Mouse (Mus musculus) kidney, postnatal 25 days (tissue): ENCODE data around the gene Adamts12.

Experiments used
- DNase-seq, 2 experiments: peaks; one replicate each; pipeline ENCODE4 v3.0.0; 2021; ENCODE audit warnings: mixed read lengths in 2 of 2

The Adamts12 gene

GRCm38 (mm10) chr15:11297960-11298359, 233.4 kb downstream of the Adamts12 start:
- no peak for DNase-seq

DNA sequence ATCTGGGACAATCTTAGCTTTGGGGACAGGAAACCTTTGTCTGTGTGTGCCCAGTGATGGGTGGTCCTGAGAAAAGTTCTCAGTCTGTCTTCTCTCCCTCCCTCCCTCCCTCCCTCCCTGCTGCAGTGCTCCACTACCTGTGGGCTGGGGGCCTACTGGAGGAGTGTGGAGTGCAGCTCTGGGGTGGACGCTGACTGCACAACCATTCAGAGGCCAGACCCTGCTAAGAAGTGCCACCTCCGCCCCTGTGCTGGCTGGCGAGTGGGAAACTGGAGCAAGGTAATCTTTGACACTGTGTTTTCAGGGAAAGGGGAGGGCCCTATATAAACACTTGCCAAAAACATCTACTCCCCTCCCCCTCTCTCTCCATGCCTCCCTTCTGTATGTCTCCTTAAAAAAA, 252.5 kb downstream of the Adamts12 start:
- no peak for DNase-seq

DNA sequence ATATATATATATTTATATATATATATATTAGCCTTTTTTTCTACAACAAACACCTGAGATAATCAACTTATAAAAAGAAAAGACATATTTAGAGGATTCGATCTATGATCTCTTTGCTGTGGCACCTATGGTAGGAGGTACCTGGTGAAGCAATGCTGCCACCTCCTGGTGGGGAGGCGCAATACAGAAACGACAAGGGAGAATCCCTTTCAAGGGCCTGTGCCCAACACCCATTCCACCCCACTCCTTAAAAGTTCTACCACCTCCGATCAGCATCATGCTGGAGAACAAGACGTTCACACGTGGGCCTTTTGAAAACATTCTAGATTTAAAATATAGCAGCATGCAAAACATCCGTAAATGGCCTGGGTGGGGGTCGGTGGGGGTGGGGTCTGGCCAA, 255.9 kb downstream of the Adamts12 start:
- DNase-seq = peak; percentile 64 to 78

DNA sequence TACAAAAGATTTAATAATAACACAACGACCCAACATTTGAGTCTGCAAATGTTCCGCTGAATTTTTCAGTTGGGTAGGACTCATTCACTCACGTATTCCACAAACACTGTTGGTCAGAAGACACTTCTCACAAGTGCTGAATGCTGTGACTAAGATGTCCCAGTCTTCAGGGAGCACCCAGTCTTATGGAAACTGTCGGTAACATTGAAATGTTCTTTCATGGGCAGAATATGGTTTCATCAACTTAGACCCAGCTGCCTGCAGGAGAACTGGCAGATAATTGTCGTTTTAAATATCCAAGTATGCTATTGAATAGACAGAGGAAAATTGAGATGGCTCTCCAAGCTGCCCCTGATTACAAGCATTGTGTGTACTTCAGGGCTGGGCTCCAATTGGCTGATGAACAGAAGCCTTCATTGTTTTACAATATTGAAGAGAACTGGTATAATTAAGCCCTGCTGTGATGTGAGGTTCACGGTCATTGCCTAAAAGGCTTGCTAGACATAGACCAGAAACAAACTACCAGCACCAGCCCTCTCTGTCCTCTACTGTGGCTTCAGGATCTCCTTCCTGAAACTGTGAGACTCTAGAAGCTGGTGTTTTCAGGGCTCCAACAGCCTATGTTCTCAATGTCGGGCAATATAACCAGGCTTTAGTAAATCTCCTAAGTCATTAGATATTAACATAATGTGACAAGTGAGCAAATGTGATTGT, 275.0 kb downstream of the Adamts12 start:
- no peak for DNase-seq

- DNase-seq = no peak
Measured at GRCm38 (mm10) chr15:11355865-11356264, 291.3 kb downstream of the Adamts12 start.

- peak; percentile 18 to 37 for DNase-seq
Measured at GRCm38 (mm10) chr15:11357501-11357900, 292.9 kb downstream of the Adamts12 start.

DNA sequence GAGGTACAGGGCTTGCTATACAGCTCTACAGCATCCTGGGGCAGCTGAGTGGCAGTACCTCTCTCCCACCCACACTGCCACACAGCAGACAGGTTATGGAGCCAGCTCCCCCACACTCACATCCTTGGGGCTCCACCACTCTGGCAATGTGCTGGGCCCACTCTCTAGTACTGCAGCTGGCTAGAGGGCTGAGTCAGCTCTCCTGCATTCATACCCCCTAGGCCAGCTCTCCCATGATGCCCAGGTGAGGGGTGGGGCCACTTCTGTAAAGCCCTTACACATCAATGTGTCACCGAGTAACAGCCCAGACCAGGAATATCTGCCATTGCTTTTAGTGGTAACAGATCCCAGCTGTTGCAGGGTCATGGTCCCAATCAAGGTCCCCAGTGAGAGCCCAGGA, 296.3 kb downstream of the Adamts12 start:
- no peak for DNase-seq

DNA sequence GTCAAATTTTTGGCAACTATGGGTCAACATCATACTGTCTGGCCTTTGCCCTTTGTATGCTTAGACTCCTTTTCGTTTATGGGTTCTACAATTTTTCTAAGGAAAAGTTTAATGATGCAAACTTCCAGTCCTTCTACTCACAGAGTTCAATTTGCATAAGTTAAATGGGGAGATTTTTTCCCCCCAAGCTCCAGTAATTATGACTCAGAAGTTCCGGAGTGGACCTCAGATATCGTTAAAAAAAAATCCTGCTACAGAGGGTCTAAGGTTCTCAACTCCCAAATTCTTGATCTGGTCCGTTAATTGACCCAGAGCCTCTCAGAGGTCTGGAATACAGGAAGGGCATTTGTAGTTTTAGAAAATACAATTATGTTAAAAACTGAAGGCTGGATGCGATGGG, 297.2 kb downstream of the Adamts12 start:
- no peak for DNase-seq

GRCm38 (mm10) chr15:11364112-11364511, 299.5 kb downstream of the Adamts12 start:
- no peak for DNase-seq

DNA sequence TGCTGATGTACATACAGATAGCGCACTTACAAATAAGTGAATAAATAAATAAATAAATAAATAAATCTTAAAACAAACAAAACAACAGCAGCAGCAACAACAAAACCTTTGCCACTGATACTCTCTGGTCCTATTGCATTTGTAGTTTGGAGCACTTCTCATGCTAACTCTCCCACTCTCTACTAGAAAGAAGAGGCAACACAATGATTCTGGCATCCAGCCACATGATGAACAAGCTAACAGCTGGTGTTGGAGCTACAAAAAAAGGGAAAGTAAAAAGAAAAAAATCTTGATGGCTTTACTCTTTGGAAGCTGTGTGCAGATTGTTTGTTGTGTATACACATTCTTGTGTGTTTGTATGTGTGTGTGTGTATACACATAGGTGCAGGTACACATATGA, 300.2 kb downstream of the Adamts12 start:
- DNase-seq = peak in 1 of 2 experiments; percentile 16

DNA sequence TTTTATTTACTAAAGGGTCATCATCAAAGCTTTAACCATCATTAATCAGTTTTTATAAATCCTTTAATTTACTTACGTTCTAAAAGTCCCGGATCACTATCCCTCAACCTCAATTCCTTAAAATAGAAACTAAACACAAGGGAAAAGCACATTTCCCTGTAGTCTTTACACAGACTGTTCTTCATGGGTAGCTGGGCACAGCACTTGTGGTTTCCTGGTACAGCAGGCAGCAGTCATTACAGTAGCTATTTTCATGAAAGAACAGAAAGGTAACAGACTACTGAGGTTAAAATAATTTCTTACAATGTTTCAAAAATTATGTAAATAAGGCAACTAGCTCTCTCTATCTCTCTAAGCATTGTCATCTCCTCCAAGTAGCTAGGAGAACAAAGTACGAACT, 305.0 kb downstream of the Adamts12 start:
- no peak for DNase-seq

DNA sequence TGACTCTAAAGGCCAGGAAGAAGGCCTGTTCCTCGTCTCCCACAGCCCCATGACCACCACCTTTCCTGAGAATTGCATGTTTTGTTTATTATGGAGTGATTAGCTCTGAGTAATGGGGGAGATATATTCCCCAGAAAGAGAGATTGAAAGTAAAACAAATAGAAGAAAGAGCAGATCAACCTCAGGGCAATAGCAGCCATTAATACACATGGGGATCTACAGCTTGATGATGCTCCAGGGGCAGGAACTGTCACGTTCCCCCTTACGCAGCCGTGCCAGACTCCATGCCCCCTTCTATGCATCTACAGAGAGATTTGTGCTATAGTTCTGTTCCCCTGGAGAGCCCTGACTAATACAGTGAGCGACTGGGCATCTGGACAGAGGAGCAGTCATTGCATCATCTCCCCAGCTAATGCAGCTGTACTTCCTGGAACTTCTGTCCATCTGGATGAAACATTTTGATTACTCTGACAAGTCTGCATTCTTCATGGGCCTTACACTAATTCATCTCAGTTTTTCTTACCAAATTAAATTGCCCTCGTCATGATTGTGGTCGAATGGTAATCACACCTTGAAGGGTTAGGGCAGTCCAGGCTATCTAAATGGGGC, 306.0 kb downstream of the Adamts12 start:
- DNase-seq = no peak

GRCm38 (mm10) chr15:11379431-11380086, 315.0 kb downstream of the Adamts12 start:
- DNase-seq = peak; percentile 25 to 52

DNA sequence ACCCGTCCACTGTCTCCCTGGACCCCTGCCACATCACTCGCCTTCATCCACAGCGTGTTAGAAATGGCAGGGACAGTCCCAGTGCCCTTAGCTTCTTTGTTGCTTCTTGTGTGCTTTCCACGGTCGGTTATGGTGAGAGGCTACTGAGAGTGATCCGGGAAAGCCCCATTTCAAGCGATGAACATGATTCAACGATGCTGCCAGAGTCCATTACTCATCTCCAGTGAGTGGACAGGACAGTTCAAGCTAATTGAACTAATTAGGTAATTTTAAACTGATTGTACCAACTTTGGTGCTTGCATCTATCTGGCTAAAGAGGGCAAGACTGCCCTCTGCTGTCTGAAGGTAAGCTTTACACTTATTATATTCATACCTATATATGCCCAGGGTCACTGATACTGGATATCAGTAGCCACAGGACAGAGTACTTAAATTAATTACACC, 315.5 kb downstream of the Adamts12 start:
- DNase-seq = peak in 1 of 2 experiments; percentile 21

DNA sequence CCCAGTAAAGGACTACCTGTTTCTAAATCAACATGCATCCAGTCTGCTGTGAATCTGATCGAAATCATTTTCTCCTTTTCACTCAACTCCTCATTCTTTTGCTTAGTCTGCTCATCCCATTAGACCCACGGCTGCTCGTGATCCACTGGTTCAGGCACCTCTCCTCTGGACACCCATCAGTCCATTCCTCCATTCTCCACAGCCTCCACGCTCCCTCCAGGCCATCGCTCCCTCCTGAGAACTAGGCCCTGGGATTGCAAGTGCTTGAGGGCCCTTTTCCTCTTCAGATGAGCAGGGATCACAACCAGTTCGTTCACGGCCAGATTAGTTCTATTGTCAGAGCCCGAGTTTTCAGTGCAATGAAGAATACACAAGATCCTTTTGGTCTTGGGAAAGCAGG, 316.0 kb downstream of the Adamts12 start:
- no peak for DNase-seq

- DNase-seq = no peak
Measured at GRCm38 (mm10) chr15:11382585-11382984, 318.0 kb downstream of the Adamts12 start.

DNA sequence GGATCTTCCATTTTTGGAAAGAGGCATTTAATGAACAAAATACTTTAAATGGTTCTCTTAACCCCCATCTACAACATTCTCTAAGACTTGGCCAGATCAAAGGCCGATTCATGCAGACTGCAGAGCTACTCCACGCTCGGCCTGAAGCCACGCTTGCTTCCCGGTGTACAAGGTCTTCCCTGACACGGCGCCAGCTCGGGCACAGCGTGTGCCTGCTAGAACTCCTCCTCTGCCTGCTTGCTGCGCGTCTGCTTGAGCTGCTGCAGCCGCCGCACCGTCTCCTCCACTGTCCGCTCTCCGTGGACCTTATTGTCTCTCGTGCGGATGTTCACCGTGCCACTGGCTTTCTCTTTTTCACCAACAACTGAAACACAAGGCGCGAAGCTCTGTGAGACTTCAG, 319.2 kb downstream of the Adamts12 start:
- DNase-seq = no peak

GRCm38 (mm10) chr15:11392903-11393302, 328.3 kb downstream of the Adamts12 start:
- DNase-seq = no peak

DNA sequence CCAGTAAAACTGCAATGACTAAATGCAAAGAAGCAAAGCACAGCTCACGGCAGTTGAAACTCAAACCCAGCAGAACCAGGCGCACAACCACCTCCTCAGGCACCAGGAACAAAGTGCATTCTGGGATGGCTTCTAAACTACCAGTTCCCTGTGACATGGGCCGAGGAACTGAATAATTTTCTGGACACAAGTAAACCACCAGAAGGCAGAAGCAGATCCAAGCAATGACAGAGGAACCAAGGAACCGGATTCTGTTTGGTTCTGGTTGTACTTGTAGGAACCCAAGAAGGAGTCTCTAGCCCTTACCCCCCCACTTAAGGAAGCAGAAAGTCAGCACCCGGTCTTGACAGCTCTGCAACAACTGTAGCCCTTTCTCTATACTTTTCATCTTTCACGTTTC, 331.8 kb downstream of the Adamts12 start:
- no peak for DNase-seq
